Mouse (Mus musculus): ENCODE data around the gene Rims1. TPM values are rescaled to one million over a fixed set of nuclear protein-coding genes. Genes with fewer than 3 reads are reported as not detected.

Rims1 gene
- polyA plus RNA-seq, 1 experiment from 2014 or later = 7.9 TPM

- 15% methylated on average over 3 of the region's 3 CpGs for WGBS
- ATAC-seq (ENCODE audit: low FRiP score, low TSS enrichment) = no peak
- no peak overlapping the region for H3K4me2 ChIP-seq (replicated peaks; ENCODE audit: low read depth)
Observed at GRCm38 (mm10) chr1:22293953-22294352, 511.8 kb downstream of the Rims1 start.

GRCm38 (mm10) chr1:22293310-22293709 is 512.5 kb downstream of the Rims1 start:
- H3K36me3 ChIP-seq (ENCODE audit: control insufficient read depth, insufficient read depth, low read length) = no peaks in the 10 kb centered on the region
- TF ChIP-seq EP300 (optimal IDR thresholded peaks at IDR 0.05) = no peak
- no peak for TF ChIP-seq CTCF (IDR thresholded peaks at IDR 0.05; ENCODE audit: low read depth)
- no peak overlapping the region for H3K4me3 ChIP-seq (ENCODE audit: low read depth, low read length)
- 76% methylated on average over 2 of the region's 2 CpGs for WGBS
- no peak overlapping the region for H3K4me2 ChIP-seq (replicated peaks; ENCODE audit: low read depth)
- H3K9ac ChIP-seq (ENCODE audit: low read length) = no peak overlapping the region
- no peaks in the 10 kb centered on the region for H3K4me1 ChIP-seq (replicated peaks; ENCODE audit: control insufficient read depth, insufficient read depth)
- no peaks in the 10 kb centered on the region for H3K9me3 ChIP-seq (ENCODE audit: control insufficient read depth, low read length)
- no peak overlapping the region for H3K27ac ChIP-seq (replicated peaks)
- ATAC-seq (ENCODE audit: low FRiP score, low TSS enrichment) (no peak), DNase-seq (ENCODE audit: low spot score) (no peak)
- no peaks in the 10 kb centered on the region for H3K27me3 ChIP-seq (ENCODE audit: control insufficient read depth, insufficient read depth, low read length)

More at GRCm38 (mm10) chr1:22293953-22294352, 511.8 kb downstream of the Rims1 start:
- no peak overlapping the region for H3K4me3 ChIP-seq (ENCODE audit: low read depth, low read length)
- no peaks in the 10 kb centered on the region for H3K36me3 ChIP-seq (ENCODE audit: control insufficient read depth, insufficient read depth, low read length)
- no peak overlapping the region for H3K9ac ChIP-seq (ENCODE audit: low read length)
- TF ChIP-seq CTCF (IDR thresholded peaks at IDR 0.05; ENCODE audit: low read depth) = no peak
- TF ChIP-seq EP300 (optimal IDR thresholded peaks at IDR 0.05) = no peak
- H3K9me3 ChIP-seq (ENCODE audit: control insufficient read depth, low read length) = no peaks in the 10 kb centered on the region
- H3K4me1 ChIP-seq (replicated peaks; ENCODE audit: control insufficient read depth, insufficient read depth) = no peaks in the 10 kb centered on the region
- H3K27me3 ChIP-seq (ENCODE audit: control insufficient read depth, insufficient read depth, low read length) = no peaks in the 10 kb centered on the region
- no peak overlapping the region for H3K27ac ChIP-seq (replicated peaks)
- DNase-seq (ENCODE audit: low spot score) = no peak

- H3K9ac ChIP-seq (ENCODE audit: low read length) = no peak overlapping the region
- no peaks in the 10 kb centered on the region for H3K4me1 ChIP-seq (replicated peaks; ENCODE audit: control insufficient read depth, insufficient read depth)
- no peaks in the 10 kb centered on the region for H3K9me3 ChIP-seq (ENCODE audit: control insufficient read depth, low read length)
- no peaks in the 10 kb centered on the region for H3K27me3 ChIP-seq (ENCODE audit: control insufficient read depth, insufficient read depth, low read length)
- WGBS = 74% methylated on average over 2 of the region's 2 CpGs
- ATAC-seq (ENCODE audit: low FRiP score, low TSS enrichment) (no peak), DNase-seq (ENCODE audit: low spot score) (no peak)
- H3K36me3 ChIP-seq (ENCODE audit: control insufficient read depth, insufficient read depth, low read length) = no peaks in the 10 kb centered on the region
- H3K4me3 ChIP-seq (ENCODE audit: low read depth, low read length) = no peak overlapping the region
- TF ChIP-seq CTCF (IDR thresholded peaks at IDR 0.05; ENCODE audit: low read depth) (no peak), EP300 (optimal IDR thresholded peaks at IDR 0.05) (no peak)
- H3K4me2 ChIP-seq (replicated peaks; ENCODE audit: low read depth) = no peak overlapping the region
- H3K27ac ChIP-seq (replicated peaks) = no peak overlapping the region
Observed at GRCm38 (mm10) chr1:22286807-22287206, 519.0 kb downstream of the Rims1 start.

DNA sequence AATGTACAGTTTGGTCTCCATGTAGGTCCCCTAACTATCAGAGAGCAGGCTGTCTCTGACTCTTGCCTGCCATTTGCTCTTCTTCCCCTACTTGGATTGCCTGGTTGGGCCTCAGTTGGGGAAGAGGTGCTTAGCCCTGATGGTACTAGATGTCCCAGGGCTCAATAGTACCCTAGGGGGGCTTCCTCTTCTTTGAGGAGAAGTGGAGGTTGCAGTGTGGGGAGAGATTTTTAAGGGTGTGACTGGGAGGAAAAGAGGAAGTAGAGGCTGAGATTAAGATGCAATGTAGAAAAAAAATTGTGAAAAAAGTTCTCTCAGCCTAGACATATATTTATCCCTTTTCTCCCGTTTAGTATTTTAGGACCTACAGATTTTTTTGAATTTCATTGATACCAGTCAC is 525.8 kb downstream of the Rims1 start:
- H3K36me3 ChIP-seq (ENCODE audit: control insufficient read depth, insufficient read depth, low read length) = no peaks in the 10 kb centered on the region
- TF ChIP-seq EP300 (optimal IDR thresholded peaks at IDR 0.05) (no peak), CTCF (IDR thresholded peaks at IDR 0.05; ENCODE audit: low read depth) (no peak)
- H3K4me1 ChIP-seq (replicated peaks; ENCODE audit: control insufficient read depth, insufficient read depth) = no peaks in the 10 kb centered on the region
- ATAC-seq (ENCODE audit: low FRiP score, low TSS enrichment) (no peak), DNase-seq (ENCODE audit: low spot score) (no peak)
- 82% methylated on average over 1 of the region's 1 CpGs for WGBS
- no peaks in the 10 kb centered on the region for H3K9me3 ChIP-seq (ENCODE audit: control insufficient read depth, low read length)
- H3K9ac ChIP-seq (ENCODE audit: low read length) = no peak overlapping the region
- H3K4me3 ChIP-seq (ENCODE audit: low read depth, low read length) = no peak overlapping the region
- no peak overlapping the region for H3K27ac ChIP-seq (replicated peaks)
- H3K4me2 ChIP-seq (replicated peaks; ENCODE audit: low read depth) = no peak overlapping the region
- H3K27me3 ChIP-seq (ENCODE audit: control insufficient read depth, insufficient read depth, low read length) = no peaks in the 10 kb centered on the region

- no peak for TF ChIP-seq EP300 (optimal IDR thresholded peaks at IDR 0.05)
- TF ChIP-seq CTCF (IDR thresholded peaks at IDR 0.05; ENCODE audit: low read depth) = no peak
- Histone ChIP-seq H3K9me3 (ENCODE audit: control insufficient read depth, low read length) (no peaks in the 10 kb centered on the region), H3K27me3 (ENCODE audit: control insufficient read depth, insufficient read depth, low read length) (no peaks in the 10 kb centered on the region), H3K4me2 (replicated peaks; ENCODE audit: low read depth) (no peak overlapping the region), H3K27ac (replicated peaks) (no peak overlapping the region), H3K4me1 (replicated peaks; ENCODE audit: control insufficient read depth, insufficient read depth) (no peaks in the 10 kb centered on the region), H3K36me3 (ENCODE audit: control insufficient read depth, insufficient read depth, low read length) (no peaks in the 10 kb centered on the region), H3K4me3 (ENCODE audit: low read depth, low read length) (no peak overlapping the region), H3K9ac (ENCODE audit: low read length) (no peak overlapping the region)
- DNase-seq (ENCODE audit: low spot score) = no peak
- 71% methylated on average over 2 of the region's 2 CpGs for WGBS
- ATAC-seq (ENCODE audit: low FRiP score, low TSS enrichment) = no peak
Observed at GRCm38 (mm10) chr1:22274081-22274480, 531.7 kb downstream of the Rims1 start.

GRCm38 (mm10) chr1:22270131-22270530 is 535.7 kb downstream of the Rims1 start:
- H3K4me1 ChIP-seq (replicated peaks; ENCODE audit: control insufficient read depth, insufficient read depth) = no peaks in the 10 kb centered on the region
- TF ChIP-seq EP300 (optimal IDR thresholded peaks at IDR 0.05) (no peak), CTCF (IDR thresholded peaks at IDR 0.05; ENCODE audit: low read depth) (no peak)

More at GRCm38 (mm10) chr1:22270131-22270530, 535.7 kb downstream of the Rims1 start:
- DNase-seq (ENCODE audit: low spot score) (no peak), ATAC-seq (ENCODE audit: low FRiP score, low TSS enrichment) (no peak)
- Histone ChIP-seq H3K4me3 (ENCODE audit: low read depth, low read length) (no peak overlapping the region), H3K9ac (ENCODE audit: low read length) (no peak overlapping the region), H3K4me2 (replicated peaks; ENCODE audit: low read depth) (no peak overlapping the region), H3K36me3 (ENCODE audit: control insufficient read depth, insufficient read depth, low read length) (no peaks in the 10 kb centered on the region), H3K27me3 (ENCODE audit: control insufficient read depth, insufficient read depth, low read length) (no peaks in the 10 kb centered on the region), H3K9me3 (ENCODE audit: control insufficient read depth, low read length) (no peaks in the 10 kb centered on the region), H3K27ac (replicated peaks) (no peak overlapping the region)
- 74% methylated on average over 5 of the region's 5 CpGs for WGBS

Data from stomach, postnatal 0 days (tissue).